Mouse (Mus musculus) cerebellum, postnatal 36 days (tissue): Measurements from ENCODE around the gene Klf7.
A peak's percentile ranks its signal among the peaks of the same experiment; 100 is the strongest.

ENCODE experiments used
- DNase-seq, 2 experiments: peaks; one replicate each; pipeline ENCODE4 v3.0.0; 2021 to 2022; ENCODE audit warnings: mixed read lengths in 2 of 2

The Klf7 gene

DNA sequence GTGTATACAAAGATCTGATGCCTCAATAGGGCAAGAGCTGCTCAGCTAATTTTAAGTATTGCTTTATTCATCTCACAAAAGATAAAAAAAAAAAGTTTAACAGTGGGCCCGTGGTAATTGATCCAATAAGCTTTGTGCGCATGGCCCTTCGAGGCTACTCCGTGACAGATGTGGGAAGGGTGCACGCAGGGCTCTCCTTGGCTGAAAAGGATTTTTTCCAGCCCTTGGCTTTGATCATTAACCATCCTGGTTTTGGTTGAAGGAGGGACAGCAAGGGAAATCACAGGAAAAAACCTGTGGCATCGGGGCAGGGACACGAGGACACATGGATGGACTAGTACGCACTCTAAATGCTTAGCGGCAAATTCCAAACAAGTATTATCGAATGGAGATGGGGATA lies 60.6 kb downstream of the Klf7 start:
- DNase-seq, result no peak

DNA sequence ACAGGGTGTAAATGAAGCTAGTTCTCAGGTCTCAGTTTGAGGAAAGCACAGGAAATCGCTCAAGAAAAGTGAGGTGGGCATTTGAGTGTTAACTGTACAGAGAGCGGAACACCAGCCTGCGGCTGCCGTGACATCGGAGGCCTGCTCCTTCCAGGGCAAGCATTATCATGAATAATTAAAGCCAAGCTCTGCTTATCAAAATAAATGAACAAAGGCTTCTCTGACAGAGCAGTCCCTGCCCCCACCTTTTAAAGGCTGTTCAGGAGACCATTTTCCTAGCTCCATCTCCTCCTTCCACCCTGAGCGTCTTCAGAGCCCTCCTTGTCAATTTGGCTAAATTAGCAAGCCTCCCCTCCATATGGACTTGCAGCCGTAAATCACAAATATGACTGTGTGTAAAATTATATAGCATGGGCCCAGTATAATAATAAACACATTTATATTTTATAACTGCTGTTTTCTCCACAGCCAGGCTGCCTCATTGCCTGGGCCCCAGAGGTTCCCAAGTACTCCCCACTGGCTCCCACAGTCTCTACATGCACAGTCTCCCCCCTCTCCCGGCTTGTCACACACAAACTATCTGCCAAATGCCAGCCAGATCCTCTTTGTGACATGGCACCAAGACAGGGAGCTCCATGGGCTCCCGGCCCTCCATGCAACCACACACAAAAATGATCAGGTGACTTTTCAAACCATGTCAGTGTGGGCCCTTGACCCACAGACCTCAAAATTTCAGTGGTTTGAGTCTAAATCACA lies 61.2 kb downstream of the Klf7 start:
- no peak for DNase-seq

GRCm38 (mm10) chr1:64060116-64060515 lies 62.0 kb downstream of the Klf7 start:
- DNase-seq, result no peak

GRCm38 (mm10) chr1:64056541-64056940 lies 65.5 kb downstream of the Klf7 start:
- no peak for DNase-seq

DNA sequence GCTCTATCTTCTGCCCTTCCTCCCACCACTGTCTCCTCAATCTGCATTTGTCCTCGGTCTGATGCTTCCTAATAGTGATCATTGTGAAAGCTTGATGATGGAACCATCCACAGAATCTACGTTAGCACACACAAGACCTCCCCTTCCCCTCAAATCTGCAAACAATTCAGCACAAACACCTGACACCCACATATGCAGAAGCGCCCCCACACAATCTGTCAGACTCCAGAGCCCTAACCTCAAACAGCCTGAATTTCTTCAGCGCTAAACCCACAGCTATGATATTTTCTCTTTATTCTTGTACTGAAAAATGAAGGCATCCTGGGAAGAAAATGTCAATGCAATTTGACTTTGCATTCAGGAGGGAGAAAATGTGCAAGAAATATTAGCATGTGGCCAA lies 66.1 kb downstream of the Klf7 start:
- DNase-seq, result no peak

DNA sequence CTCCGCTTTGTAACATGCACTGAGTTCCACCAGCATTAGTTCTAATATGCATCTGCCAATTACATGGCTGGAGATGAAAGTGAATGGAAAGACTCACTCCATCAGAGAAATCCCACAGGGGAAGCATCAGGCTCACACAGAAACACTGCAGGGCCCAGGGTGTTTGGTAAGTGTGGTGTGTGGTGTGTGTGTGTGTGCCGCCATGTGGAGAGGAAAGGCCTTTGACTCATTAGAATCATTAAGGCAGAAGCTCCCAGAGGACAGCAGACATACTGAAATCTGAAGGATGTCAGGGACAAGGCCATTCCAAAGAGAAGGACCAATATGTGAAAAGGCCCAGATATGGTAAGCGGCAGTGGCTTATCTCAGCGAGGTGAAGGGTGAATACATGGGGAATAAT lies 66.9 kb downstream of the Klf7 start:
- DNase-seq, result no peak

DNA sequence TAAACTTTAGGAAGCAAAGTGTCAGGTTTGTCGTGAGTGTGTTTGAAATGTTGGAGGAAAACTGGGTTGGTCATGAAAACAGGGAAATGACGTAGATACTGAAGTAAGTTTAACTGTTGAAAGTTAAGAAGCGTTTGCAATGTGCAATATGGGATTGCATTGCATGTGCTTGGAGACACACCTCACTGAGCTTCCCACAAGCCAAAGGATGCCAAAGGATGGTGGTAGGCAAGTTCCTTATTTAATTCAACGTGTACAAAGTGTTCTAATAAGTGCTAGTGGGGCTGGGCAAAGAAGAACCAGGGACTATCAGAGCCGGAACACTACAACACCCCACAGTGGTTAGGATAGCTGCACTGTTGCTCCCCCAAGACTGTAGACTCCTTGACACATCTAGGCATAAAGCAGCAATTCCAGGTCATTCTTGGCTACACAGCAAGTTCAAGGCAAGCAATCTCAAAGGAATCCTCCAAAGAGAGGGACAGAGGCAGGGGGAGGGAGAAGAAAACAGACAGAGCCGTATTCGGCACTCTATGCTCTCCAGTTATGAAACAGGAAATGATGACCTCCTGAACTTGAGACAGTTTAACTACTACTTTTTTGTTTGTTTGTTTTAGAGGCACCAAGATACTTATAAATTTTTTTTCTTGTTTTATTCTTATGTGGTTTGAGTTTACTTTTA lies 69.9 kb downstream of the Klf7 start:
- DNase-seq, result no peak

DNA sequence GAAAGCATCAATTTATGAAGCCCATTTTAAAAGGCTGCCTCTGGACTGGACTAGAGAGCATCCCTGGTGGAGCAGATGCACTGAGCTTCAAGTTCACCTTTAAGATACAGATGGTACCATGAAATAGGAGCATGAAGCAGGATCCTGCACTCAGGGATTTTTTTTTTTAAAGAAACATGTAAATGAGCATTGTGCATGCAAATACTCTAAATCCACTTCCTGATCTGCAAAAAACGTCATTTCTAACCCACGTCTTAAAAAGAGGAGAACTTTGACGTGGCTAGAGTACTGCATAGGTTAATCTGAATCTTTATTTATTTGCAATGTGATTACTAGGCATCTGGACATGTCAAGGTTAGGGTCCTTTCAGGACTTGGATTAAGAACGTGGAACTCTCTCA lies 73.5 kb downstream of the Klf7 start:
- no peak for DNase-seq

DNA sequence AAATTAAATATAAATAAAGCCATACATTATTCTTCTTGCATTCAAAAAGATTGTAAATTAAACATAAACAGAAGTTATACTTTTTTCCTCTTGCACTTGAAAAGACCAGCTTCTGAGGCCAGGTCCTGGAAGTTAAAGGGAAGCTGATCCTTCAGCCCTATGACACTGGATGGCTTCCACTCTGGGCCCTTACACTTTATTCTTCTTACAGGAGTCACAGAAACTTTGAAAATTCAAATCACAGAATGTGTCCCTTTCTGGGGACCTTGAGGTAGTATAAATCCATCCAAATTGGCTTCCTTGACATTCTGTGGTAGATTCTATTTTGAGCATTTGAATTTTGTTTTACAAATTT lies 75.3 kb downstream of the Klf7 start:
- DNase-seq, result no peak

- DNase-seq, result no peak
Measured at GRCm38 (mm10) chr1:64046087-64046801, 75.8 kb downstream of the Klf7 start.

DNA sequence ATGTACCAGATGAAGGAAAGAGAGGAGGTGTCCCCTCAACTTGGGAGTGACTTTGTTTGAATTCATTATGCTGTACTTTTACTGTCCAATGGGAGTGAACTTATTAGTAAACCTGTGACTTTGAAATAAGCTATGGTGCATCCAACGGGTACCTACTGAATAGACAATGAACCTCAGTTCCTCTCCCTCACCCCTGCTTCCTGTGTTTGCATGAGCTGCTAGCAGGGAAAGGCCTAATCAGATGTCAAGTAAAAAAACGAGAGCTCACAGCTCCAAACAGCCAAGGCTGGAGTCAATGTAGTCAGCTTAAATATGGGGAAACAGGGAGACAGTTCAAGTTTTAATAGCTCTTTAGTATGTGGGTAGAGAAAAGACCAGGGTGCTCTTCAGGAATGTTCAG lies 77.5 kb downstream of the Klf7 start:
- DNase-seq, result no peak

GRCm38 (mm10) chr1:64040831-64041383 lies 81.2 kb downstream of the Klf7 start:
- no peak for DNase-seq

- DNase-seq, result no peak
Measured at GRCm38 (mm10) chr1:64040061-64040686, 81.9 kb downstream of the Klf7 start.

DNA sequence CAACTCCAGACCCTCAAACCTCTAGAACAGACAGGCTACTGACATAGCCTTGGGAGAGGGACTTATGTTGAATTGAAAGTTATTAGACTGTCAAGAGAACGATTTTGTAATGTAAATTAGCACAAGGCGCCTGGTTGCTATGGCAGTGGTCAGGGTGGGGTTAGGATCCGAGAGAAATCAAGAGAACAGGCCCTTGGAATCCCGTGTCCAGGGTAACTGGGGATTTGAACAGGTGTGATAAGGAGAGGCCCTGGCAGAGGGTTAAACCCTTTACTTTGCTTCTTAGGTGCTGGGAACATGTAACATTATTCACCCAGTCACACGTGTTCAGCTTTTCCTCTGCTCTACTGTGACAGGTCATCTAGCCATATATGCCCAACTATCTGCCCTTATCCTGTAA lies 83.7 kb downstream of the Klf7 start:
- DNase-seq, result no peak

DNA sequence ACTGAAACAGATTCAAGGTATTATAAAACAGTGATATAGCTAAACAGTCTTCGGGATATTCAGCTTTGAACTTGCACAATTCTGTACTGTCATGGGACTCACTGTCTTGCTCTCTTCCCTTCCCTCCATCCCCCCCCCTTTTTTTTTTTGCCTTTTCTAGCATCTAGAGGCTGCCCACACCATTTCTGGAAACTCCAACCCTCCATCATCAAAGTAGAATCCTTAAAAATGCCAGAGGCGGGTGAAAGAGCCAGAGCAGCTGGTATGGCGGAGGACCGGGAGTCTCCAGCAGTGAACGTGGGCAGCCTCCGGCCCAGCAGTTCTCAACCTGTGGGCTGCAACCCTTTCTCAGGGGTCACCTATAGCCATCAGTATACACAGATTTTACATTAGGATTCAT lies 84.3 kb downstream of the Klf7 start:
- no peak for DNase-seq

GRCm38 (mm10) chr1:64036881-64037452 lies 85.1 kb downstream of the Klf7 start:
- no peak for DNase-seq

DNA sequence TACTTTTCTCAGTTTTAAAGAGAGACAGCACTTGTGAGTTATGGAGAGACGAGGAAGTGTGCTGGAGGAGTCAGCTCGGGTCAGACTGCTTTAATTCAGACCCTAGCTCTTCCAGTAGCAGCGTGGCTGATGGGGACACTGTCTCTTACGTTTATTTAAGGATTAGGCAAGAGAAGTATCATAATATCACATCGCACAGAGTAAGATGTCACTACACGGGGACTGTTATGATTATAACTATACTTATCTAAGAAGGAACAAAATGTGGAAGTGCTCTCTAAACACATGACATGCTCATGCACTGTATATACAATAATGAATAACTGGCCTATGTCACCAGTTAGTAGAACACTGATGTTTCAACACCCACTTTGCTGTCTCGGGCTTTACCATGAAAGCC lies 86.3 kb downstream of the Klf7 start:
- no peak for DNase-seq

DNA sequence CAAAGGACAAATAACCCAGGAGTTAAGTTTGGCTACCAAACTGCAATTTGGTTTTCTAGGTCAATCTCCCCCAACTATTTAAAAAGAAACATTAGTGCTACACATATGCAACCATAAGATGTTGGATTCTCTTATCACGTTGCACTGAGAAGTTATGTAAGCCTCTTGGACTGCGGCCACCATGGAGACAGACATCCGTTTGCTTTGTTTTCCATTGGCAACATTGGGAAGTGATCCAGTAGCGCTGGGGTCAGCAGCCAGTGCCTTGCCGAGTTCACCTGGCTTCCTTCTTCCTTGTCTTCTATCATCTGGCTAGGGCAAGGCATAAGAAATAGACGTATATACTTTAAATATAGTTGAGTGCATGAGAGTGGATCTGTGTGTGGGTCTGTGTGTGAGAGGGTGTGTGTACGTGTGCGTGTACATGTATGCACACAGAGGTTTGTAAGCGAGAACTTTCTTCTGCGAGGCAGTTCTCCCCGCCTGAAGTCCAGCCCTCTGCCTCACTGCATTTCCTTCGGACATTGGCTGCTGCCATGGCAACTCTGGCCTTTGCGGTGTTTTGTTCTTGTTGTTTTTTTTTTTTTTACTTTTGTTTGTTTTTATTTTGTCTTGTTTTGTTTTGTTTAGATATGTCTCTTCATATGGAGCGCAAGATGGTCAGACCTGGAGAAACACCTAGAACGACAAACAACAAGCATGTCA lies 86.8 kb downstream of the Klf7 start:
- peak; percentile 53 for DNase-seq

DNA sequence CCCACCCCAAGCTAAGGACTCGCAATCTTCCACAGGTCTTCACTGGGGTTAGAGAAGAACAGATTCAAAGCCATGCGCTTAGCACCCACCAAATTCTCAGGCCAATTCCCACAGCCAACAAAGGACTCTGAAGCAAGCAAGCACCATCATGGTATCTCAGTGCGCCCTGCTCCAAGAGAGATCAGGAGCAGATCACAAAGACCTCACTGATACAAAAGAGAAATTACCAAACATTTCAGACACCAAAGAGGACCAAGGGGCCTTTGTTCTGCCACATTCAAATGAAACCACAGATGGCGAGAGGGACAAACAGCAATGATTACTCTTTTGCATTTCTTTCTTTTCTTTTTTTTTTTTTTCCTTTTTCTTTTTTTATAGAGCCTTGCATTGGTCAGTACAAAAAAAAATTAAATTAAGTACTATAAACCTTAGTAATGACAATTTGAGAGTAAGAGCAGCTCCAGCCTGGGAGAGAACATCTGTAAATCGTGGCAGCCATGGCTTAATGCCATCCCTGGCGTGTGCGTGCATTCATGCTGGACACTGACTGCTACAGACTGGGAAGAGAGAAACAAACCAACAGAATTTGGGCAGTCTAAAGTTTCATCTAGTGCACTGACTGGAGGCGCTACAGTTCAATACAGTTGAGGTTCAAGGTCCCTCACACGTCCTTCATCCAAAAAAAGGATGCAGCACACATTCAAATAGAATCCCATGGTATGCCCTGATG lies 89.4 kb downstream of the Klf7 start:
- no peak for DNase-seq

DNA sequence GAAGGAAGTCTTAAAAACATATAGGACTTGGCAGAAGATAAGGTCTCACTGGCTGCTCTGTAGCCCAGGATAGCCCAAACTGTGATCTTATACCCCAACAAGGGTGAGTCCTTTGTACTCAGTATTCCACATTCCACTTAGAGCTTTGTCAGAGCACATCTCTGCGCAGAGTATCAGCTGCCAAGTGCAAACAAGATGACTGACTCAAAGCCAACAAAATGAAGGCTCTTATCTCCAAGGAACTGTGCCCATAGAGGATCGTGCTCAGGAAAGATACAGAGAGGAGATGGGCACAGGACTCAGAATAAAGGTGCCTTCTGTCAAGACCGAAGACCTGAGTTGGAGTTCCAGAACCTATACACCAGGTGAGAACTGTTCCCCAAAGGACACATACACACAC lies 100.1 kb downstream of the Klf7 start:
- no peak for DNase-seq
